Mouse (Mus musculus): ENCODE measurements at regions not wholly inside any gene's neighbourhood (a gene's known extent, or its start where the extent isn't known, plus 50 kb on each side); places are given as distances from the start of the nearest gene placed in this dataset.

DNA sequence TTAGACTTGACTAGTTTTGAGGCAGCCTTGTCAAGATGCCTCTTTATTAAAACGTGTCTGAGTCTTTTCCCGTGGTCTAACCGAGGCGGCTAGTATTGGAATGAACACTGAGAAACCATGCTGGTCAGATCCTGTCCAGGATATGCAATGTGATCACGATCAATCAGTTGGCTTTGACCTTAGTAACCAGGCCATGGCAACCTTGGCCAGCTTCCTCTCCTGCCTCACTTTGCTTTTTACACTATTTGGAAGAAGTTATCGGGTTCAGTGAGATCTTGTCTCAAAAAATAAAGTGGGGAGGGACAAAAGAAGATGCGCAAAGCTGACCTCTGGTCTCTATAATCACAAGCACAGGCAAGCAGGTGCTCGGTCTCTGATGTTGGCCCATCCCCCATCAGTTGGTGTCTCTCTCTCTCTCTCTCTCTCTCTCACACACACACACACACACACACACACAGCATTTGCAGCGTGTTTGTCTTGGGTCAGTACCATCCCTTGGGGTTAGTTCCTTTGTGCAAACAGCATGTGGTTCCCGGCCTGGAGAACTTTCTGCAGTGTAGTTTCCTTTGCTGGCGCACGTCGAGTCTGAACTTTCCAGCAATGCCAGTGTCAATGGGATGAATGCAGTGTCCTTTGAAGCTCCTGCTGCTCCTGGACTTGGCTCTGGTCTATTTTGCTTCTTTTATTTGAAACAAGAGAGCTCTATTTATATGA is 117.6 kb upstream of the Spdye4c start:
- TF ChIP-seq CTCF (IDR thresholded peaks at IDR 0.05; ENCODE audit: low read depth) (no peak), EP300 (IDR thresholded peaks at IDR 0.05; ENCODE audit: low read depth) (no peak)
